Mouse (Mus musculus): ENCODE data around the gene Nanos2.

The Nanos2 gene

DNA sequence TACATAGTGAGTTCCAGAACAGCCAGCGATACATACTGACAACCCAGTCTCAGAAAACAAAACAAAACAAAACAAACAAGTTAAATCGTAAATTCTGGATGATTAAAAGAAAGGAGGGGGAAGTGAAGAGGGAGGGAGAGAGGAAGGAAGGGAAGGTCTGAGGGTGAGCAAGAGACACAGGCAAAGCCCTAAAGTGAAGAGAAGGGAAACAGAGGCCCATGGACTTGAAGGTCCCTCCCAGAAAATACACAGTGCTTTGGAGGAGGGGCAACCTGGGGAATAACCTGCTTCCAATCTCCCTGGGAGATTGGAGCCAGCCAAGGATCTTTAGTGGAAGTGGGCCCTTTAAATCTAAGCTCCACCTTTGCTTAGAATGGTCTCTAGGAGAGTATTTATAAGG, at the start of gene Nanos2:
Gene Nanos2 (plus strand): TSS at position 301 of the 400 bp plus-strand sequence.
- no peak for DNase-seq (ENCODE audit: low read depth)

- DNase-seq (ENCODE audit: low read depth), result no peak
Measured at GRCm38 (mm10) chr7:18942376-18942775, 44.8 kb upstream of the Nanos2 start.

DNA sequence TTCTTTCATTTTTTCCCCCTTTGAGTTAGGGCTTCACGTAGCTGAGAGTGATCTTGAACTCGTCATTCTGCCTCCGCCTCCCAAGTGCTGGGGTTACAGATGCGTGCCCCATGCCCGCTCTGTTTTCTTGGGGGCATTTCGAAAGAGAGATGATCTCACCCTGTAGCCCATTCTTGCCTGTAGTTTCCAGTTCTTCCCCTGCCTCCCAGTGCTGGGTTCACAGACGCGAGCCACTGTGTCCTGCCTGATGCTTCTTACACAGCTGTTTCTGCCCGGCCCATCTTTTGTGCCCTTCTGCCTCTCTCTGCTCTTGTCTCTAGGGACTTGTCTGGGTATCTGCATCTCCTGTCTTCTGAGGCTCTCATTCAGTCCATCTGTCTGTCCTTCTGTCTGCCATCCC, 44.4 kb upstream of the Nanos2 start:
- DNase-seq (ENCODE audit: low read depth), result no peak

DNA sequence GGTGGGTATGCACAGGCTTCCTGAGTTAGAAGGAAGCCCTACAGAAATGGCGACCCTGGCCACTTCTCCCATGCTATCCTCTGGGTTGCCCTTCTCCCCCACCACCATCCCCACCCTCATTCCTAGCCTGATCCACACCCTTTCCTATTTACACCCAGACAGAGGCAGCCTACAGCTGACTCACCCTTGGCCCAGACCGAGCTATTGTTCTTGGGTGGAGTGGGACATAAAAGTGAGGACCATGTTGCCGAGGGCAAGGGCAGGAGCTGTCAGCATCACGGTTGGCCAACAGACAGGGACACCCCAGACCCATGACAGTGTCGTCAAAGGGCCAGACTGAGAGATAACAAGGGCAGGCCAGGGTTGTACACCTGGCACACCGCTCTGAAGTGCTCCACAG, 39.0 kb upstream of the Nanos2 start:
- DNase-seq (ENCODE audit: low read depth), result no peak

- no peak for DNase-seq (ENCODE audit: low read depth)
Measured at GRCm38 (mm10) chr7:18949781-18950522, 37.2 kb upstream of the Nanos2 start.

- DNase-seq (ENCODE audit: low read depth), result no peak
Measured at GRCm38 (mm10) chr7:18950523-18951315, 36.5 kb upstream of the Nanos2 start.

DNA sequence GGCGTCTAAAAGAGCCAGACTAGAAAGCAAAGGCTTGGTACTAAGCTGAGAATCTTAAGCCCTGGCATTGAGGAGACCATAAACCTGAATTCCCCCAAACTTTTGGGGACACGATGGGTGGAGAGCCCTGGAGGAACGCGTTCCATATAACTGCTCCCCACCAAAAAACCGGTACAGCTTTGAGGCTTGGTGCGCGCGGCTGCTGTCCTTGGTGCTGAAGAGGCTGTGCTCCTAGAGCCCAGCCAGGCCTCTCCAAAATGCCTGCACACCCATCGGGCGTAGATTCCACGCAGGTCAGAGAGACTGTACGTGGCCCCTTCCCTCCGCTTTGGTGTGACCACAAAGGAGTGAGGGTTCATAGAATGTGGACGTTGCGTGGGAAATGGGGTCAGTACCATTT, 35.8 kb upstream of the Nanos2 start:
- DNase-seq (ENCODE audit: low read depth), result peak; percentile 32

DNA sequence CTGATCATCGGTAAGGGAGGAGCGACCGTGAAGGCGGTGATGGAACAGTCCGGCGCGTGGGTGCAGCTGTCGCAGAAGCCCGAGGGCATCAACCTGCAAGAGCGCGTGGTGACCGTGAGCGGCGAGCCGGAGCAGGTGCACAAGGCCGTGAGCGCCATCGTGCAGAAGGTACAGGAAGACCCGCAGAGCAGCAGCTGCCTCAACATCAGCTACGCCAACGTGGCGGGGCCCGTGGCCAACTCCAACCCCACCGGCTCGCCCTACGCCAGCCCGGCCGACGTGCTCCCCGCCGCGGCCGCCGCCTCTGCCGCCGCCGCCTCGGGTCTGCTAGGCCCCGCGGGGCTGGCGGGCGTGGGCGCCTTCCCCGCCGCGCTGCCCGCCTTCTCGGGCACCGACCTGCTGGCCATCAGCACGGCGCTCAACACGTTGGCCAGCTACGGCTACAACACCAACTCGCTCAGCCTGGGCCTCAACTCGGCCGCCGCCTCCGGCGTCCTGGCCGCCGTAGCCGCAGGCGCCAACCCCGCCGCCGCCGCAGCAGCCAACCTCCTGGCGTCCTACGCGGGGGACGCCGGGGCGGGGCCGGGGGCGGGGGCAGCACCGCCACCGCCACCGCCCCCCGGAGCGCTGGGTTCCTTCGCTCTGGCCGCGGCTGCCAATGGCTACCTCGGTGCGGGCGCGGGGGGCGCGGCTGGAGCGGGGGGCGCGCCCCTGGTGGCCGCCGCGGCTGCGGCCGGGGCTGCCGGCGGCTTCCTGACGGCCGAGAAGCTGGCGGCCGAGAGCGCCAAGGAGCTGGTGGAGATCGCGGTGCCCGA, 29.4 kb upstream of the Nanos2 start:
- no peak for DNase-seq (ENCODE audit: low read depth)

DNA sequence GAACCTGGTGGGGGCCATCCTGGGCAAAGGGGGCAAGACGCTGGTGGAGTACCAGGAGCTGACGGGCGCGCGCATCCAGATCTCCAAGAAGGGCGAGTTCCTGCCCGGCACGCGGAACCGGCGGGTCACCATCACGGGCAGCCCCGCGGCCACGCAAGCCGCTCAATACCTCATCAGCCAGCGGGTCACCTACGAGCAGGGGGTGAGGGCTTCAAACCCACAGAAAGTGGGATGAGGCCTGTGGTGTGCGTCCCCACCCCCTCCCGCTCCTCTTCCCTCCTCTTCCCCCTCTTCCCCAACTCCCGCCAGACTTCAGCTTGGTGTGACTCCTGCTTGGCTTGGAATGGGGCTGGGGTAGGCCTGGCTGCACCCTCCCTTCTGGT, 28.8 kb upstream of the Nanos2 start:
- DNase-seq (ENCODE audit: low read depth), result no peak

DNA sequence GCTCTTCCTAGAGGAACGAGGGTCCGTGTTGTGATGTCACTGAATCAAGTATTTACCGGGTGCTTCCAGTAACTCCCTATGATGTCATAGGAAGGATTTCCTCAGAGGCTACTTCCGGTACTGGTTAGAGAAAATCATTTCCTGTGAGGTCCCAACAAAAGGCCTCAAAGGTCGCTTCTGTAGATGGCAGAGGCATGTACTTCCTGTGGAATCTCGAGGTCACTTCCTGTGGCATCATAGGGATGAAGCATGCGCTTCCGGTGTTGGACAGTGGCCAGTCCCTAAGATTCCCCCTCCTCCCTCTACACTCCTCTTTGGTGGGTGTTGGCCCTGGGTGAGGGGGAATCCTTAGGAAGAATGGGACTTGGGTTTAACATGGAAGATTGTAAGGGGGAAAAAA, 27.8 kb upstream of the Nanos2 start:
- DNase-seq (ENCODE audit: low read depth), result no peak

DNA sequence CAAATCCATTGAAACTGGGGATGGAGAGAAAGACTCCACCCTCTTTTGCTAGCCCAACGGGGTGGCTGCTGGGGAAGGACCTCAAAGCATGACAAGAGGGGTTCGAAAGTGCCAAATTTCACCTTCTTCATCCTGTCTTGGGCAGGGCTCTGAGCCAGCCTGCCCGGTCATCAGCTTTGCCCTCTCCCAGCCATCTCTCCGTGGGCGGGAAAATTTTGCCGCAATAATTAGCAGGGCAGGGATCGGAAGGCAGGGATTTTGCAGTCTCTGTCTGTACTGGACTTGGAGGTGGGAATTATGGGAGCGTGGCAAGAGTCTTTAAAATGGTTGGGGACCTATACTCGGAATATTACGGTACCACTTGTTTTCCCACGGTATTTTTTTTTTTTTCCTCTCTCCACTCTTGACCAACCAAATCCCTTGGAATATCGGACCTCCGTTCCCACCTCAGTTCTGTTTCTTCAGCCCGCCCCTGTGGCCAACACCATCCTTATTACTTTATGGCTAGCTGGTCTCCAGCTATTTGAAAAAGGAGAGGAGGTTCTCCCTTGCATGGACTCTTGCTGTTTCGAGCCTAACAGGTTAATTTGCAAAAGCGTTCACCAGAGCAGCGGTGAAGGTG, 24.9 kb upstream of the Nanos2 start:
- DNase-seq (ENCODE audit: low read depth), result no peak

DNA sequence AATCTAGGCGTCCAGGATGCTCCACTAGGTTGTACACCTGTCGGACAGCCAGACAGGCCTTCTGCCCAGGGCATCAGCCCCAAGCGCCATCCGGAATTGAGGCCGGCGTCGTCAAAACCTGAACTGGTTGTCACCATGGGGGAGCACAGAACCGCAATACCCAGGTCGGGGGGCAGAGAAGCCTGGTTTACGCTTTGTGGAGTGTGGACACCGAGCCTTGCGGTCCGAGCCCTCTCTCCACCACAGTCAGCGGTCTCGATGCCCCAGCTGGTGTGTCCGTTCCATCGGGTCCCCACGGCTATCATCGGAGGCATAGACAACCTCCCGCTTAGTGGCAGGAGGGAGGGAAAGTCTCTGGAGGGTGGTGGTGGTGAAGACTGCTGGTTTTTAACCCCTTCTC, 24.4 kb upstream of the Nanos2 start:
- no peak for DNase-seq (ENCODE audit: low read depth)

DNA sequence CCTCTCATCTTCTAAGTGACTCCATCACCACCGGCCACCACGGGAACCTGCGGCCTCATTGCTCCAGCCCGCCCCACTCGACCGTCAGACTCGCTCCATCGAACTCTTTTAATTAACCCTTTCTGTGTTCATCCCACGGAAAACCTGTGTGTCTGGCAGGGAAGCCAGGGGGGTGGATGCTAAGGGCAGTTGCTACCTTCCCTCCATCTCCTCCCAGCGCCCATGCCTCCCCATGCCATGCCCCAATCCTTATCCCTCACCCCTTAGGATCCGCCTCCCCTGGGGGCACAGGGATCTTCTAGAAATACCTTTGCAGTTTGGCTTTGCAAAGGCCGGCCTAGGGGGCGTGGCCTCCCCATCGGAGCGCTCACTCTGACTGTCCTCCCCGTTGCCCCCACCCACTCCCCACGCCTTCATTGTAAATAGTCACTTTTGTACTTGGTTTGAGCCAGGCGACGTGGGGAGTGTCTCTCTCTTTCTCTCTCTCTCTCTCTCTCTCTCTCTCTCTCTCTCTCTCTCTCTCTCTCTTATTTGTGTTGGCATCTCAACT, 23.8 kb upstream of the Nanos2 start:
- DNase-seq (ENCODE audit: low read depth), result no peak

GRCm38 (mm10) chr7:18965312-18965711, 21.9 kb upstream of the Nanos2 start:
- DNase-seq (ENCODE audit: low read depth), result no peak

- no peak for DNase-seq (ENCODE audit: low read depth)
Measured at GRCm38 (mm10) chr7:18967603-18968002, 19.6 kb upstream of the Nanos2 start.

GRCm38 (mm10) chr7:18970956-18971355, 16.2 kb upstream of the Nanos2 start:
- DNase-seq (ENCODE audit: low read depth), result no peak

- DNase-seq (ENCODE audit: low read depth), result no peak
Measured at GRCm38 (mm10) chr7:18978381-18978780, 8.8 kb upstream of the Nanos2 start.

DNA sequence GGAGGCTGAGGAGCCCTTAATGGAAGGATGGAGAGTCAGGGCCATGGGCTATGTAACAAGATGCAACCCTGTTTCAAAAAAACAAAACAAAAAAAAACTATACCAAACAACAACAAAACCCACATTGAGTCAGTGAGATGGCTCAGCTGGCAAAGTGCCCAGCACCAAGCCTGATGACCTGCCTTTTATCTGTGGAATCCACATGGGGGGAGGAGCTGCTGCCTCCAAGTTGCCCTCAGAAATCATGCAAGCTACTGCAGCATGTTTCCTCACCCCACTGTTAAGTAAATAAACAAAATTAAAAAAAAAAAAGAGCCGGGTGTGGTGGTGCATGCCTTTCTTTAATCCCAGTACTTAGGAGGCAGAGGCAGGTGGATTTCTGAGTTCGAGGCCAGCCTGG, 697 bp upstream of the Nanos2 start:
- no peak for DNase-seq (ENCODE audit: low read depth)

- DNase-seq (ENCODE audit: low read depth), result no peak
Measured at GRCm38 (mm10) chr7:18987747-18988146, 547 bp downstream of the Nanos2 start.

GRCm38 (mm10) chr7:18988780-18989179, 1.6 kb downstream of the Nanos2 start:
- DNase-seq (ENCODE audit: low read depth), result no peak

- no peak for DNase-seq (ENCODE audit: low read depth)
Measured at GRCm38 (mm10) chr7:18989995-18990394, 2.8 kb downstream of the Nanos2 start.

Measured in c-Kit-positive CD71-positive TER-119-negative erythroid progenitor cells, embryonic 14.5 days (primary cell).